Mouse (Mus musculus): ENCODE data around the gene Ylpm1. TPM values are rescaled to one million over a fixed set of nuclear protein-coding genes. Genes with fewer than 3 reads are reported as not detected.

The Ylpm1 gene
- polyA plus RNA-seq, 1 experiment from 2014 or later = 45.0 TPM

DNA sequence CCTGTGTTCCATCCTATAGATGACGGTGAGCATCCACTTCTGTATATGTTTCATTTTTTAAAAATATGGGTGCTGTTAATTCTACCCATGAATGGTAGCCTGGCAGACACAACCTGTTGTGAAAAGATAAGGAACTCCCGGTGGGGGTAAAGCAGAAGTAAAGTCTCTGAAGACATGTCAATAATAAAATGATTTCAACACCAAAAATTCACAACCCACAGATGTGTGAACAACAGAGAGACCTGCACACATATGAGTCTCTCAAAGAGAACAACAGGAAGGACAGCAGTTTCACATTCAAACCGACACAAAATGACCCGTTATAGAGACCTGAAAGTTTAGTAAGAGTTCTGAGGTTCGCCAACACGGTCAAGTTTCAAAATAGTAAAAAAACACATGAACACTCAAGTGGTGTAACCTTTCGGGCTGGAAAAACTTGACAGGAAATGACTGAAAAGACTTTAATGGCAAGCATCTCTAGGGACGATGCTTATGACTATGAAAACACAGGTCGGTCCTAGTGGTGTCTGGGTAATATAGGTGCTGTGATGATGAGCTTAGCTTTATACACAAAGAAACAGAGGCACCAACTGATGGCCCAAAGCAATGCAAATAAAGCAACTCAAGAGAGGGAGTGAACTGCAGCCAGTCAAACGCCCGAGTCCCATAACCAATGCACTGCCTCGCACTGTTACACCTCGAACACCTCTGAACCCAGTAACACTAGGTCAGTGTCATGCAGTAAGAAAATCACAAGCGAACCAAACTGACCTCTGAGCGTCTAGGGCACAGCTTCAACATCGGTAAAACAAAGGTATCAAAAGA lies 27.1 kb upstream of the Ylpm1 start:
- 86% methylated on average over 16 of the region's 16 CpGs for WGBS
- ATAC-seq (ENCODE audit: low FRiP score) = no peak
- H3K27me3 ChIP-seq (ENCODE audit: control insufficient read depth, insufficient read depth, low read length) = no peaks in the 10 kb centered on the region
- peaks cover 24% of the 10 kb centered on the region for H3K36me3 ChIP-seq (replicated peaks; ENCODE audit: control insufficient read depth, insufficient read depth)
- no peaks in the 10 kb centered on the region for H3K9me3 ChIP-seq (ENCODE audit: control insufficient read depth, low read length)
- H3K27ac ChIP-seq = no peak overlapping the region
- DNase-seq (ENCODE audit: low spot score) = no peak
- 0 out of 2 replicates have a peak overlapping the region, but pooled peaks have one; percentile 92 for H3K9ac ChIP-seq
- peak overlapping the region; percentile 77 for H3K4me2 ChIP-seq (replicated peaks)
- peak overlapping the region; percentile 97; the same call in 1 of the 2 replicates for H3K4me3 ChIP-seq (replicated peaks; ENCODE audit: low read length)
- H3K4me1 ChIP-seq (replicated peaks; ENCODE audit: control insufficient read depth, insufficient read depth, low read length) = peaks cover 11% of the 10 kb centered on the region

DNA sequence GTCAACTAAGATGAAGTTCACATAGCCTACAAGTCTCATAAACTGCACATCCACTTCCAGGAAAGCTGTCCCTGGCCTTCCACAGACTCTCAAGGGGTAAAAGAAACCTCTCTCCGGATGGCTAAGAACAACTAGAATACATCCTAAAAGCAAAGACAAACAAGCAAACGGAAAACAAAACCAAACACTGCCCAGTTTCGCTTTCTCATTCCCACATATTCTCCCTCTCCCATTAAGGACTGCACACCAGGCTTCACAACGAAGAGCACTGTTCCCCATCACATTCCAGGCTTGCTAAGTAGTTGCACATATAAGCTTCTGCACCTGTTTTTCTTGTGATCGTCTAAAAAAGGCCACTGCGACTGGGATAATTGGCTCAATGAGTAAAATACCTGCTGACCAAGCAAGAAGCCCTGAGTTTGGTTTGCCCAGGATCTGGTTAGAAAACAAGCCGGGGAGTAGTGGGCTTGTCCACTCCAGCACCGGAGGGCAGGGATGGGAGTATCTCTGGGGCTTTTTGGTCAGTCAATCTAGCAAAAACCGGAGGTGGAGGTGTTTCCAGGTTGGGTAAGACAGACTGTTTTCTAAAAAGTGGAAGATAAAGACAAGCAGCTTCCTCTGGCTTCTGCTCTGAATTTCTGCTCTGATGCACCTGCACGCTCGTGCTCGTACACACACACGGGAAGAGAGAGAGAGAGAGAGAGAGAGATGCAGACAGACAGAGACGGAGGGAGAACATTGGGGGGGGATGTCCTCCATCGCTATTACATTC lies 26.3 kb upstream of the Ylpm1 start:
- DNase-seq (ENCODE audit: low spot score) = no peak
- H3K36me3 ChIP-seq (replicated peaks; ENCODE audit: control insufficient read depth, insufficient read depth) = peaks cover 26% of the 10 kb centered on the region
- peak overlapping the region; percentile 92 for H3K9ac ChIP-seq
- peak overlapping the region; percentile 97 for H3K4me3 ChIP-seq (replicated peaks; ENCODE audit: low read length)
- H3K4me1 ChIP-seq (replicated peaks; ENCODE audit: control insufficient read depth, insufficient read depth, low read length) = peaks cover 11% of the 10 kb centered on the region
- peak overlapping the region; percentile 77 for H3K4me2 ChIP-seq (replicated peaks)
- 31% methylated on average over 15 of the region's 15 CpGs for WGBS
- no peak for ATAC-seq (ENCODE audit: low FRiP score)
- H3K27ac ChIP-seq = no peak overlapping the region
- no peaks in the 10 kb centered on the region for H3K9me3 ChIP-seq (ENCODE audit: control insufficient read depth, low read length)
- no peaks in the 10 kb centered on the region for H3K27me3 ChIP-seq (ENCODE audit: control insufficient read depth, insufficient read depth, low read length)

DNA sequence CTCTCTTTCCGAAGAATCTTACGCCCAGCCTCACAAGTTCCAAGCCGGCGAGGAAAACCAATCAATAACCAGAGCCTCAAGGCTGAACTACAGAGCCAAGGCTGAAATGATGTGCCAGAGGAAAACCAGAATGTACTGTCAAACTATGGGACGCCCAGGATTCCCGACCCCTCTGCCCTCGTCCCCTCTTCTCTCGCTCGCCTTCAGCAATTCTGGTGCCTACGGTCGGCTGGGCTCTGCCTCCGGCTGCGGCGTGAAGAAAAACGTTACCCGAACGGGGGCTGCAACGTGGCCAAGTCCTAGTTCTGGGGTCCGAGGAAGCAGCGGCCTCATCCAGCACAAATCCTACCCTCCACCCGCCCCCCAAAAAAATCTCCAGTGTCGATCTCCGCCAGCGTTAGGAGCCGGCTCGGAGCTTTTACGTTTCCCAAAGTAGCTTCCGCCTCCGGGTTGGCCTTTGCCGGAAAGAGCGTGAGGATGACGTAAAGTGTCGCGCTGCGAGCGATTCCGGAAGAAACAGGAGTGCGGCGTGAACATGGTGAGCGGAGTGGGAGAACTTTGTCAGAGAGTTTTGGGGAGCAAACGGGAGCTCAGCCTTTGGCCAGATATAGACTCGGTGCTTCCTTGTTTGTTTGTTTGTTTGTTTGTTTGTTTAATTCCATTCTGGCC lies 25.6 kb upstream of the Ylpm1 start, which contains the start of the genes Fcf1 and Arel1:
TSS of gene Fcf1 (plus strand) at position 470 of the 669 bp plus-strand sequence.
TSS of gene Arel1 (minus strand) at position 473 of the 669 bp plus-strand sequence.
- H3K4me3 ChIP-seq (replicated peaks; ENCODE audit: low read length) = peak within 1 kb of the TSS; percentile 97
- peak; percentile 94 for DNase-seq (ENCODE audit: low spot score)
- under 1% methylated on average over 42 of the region's 42 CpGs for WGBS
- no peaks in the 10 kb centered on the region for H3K9me3 ChIP-seq (ENCODE audit: control insufficient read depth, low read length)
- peaks cover 11% of the 10 kb centered on the region for H3K4me1 ChIP-seq (replicated peaks; ENCODE audit: control insufficient read depth, insufficient read depth, low read length)
- H3K9ac ChIP-seq = peak within 1 kb of the TSS; percentile 92
- peaks cover 29% of the 10 kb centered on the region for H3K36me3 ChIP-seq (replicated peaks; ENCODE audit: control insufficient read depth, insufficient read depth)
- H3K27ac ChIP-seq = peak within 1 kb of the TSS; percentile 71
- peak within 1 kb of the TSS; percentile 77 for H3K4me2 ChIP-seq (replicated peaks)
- H3K27me3 ChIP-seq (ENCODE audit: control insufficient read depth, insufficient read depth, low read length) = no peaks in the 10 kb centered on the region
- peak; percentile 86 for ATAC-seq (ENCODE audit: low FRiP score)

DNA sequence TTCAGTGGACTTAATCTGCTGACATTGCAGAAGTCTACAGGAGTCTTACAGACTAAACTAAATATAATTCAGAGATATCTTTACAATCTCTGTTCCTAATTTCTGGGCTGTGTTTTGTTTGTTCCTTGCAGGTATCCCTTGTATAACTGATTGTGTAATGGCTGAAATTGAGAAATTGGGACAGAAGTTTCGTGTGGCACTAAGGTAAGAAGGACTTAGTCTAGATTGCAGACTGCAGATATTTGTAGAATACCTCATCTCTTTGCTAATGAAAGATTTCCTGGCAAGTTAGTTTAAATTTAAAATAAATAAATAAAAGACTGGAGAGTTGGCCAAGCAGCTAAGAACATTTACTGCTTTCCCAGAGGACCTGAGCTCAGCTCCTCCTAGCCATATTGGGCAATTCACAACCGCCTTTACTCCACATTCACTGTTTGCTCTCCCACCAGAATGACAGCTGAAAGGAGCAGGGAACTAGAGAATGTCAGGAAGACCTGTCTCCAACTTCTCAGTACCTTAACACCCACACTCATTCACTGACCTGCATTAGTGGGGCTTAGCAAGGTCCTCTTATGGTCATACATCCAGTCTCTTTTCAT lies 16.8 kb upstream of the Ylpm1 start:
- no peak for DNase-seq (ENCODE audit: low spot score)
- Histone ChIP-seq H3K9me3 (ENCODE audit: control insufficient read depth, low read length) (no peaks in the 10 kb centered on the region), H3K9ac (no peak overlapping the region), H3K27ac (no peak overlapping the region), H3K27me3 (ENCODE audit: control insufficient read depth, insufficient read depth, low read length) (no peaks in the 10 kb centered on the region), H3K4me1 (replicated peaks; ENCODE audit: control insufficient read depth, insufficient read depth, low read length) (no peaks in the 10 kb centered on the region), H3K36me3 (replicated peaks; ENCODE audit: control insufficient read depth, insufficient read depth) (peaks cover 97% of the 10 kb centered on the region), H3K4me3 (replicated peaks; ENCODE audit: low read length) (no peak overlapping the region), H3K4me2 (replicated peaks) (no peak overlapping the region)
- WGBS = 90% methylated on average over 2 of the region's 2 CpGs
- ATAC-seq (ENCODE audit: low FRiP score) = no peak

DNA sequence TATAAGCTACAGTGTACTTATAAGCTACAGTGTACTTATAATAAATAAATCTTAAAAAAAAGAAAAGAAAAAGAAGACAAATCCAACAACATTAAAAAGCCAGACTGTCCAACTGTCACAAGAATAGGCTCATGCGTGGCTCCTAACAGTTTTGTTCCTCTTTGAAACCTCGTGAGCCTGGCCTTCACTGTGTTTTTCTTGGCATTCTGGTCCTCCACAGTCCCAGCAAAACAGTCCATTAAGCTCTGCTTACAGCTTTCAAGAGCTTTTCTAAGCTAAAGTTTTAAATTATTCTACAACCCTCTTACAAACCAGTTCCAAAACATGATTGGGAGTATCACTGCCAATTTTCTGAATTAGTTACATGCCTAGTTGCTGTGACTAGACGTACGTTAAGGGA lies 6.7 kb upstream of the Ylpm1 start:
- H3K9me3 ChIP-seq (ENCODE audit: control insufficient read depth, low read length) = no peaks in the 10 kb centered on the region
- H3K27me3 ChIP-seq (ENCODE audit: control insufficient read depth, insufficient read depth, low read length) = no peaks in the 10 kb centered on the region
- H3K27ac ChIP-seq = no peak overlapping the region
- H3K9ac ChIP-seq = no peak overlapping the region
- DNase-seq (ENCODE audit: low spot score) (no peak), ATAC-seq (ENCODE audit: low FRiP score) (no peak)
- no peak overlapping the region for H3K4me3 ChIP-seq (replicated peaks; ENCODE audit: low read length)
- WGBS = 84% methylated on average over 4 of the region's 4 CpGs
- H3K4me1 ChIP-seq (replicated peaks; ENCODE audit: control insufficient read depth, insufficient read depth, low read length) = no peaks in the 10 kb centered on the region
- H3K4me2 ChIP-seq (replicated peaks) = no peak overlapping the region
- peaks cover 8% of the 10 kb centered on the region for H3K36me3 ChIP-seq (replicated peaks; ENCODE audit: control insufficient read depth, insufficient read depth)

DNA sequence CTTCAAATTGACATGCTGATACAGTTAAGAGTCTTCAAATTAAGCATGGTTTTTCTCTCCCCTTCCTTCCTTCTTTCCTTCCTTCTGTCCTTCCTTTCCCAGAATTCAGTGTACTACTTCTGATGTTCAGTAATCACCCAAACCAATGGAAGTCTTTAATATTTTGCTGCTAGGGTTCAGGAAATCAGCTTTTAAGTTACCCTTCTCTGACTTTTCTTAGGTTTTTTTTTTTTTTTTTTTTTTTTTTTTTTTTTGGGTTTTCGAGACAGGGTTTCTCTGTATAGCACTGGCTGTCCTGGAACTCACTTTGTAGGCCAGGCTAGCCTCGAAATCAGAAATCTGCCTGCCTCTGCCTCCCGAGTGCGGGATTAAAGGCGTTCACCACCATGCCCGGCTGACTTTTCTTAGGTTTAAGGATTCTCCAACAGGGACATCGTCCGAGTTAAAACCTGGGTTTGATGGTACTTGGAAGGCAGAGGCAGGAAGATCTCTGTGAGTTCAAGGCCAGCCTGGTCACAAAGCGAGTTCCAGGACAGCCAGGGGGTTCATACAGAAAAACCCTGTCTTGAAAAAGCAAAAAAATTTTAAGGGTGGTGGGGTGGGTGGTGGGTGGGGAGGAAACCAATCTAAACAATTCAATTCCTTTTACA lies 884 bp upstream of the Ylpm1 start:
- Histone ChIP-seq H3K36me3 (replicated peaks; ENCODE audit: control insufficient read depth, insufficient read depth) (no peaks in the 10 kb centered on the region), H3K4me3 (replicated peaks; ENCODE audit: low read length) (peak overlapping the region; percentile 89), H3K9me3 (ENCODE audit: control insufficient read depth, low read length) (no peaks in the 10 kb centered on the region), H3K9ac (peak overlapping the region; percentile 44; the same call in 1 of the 2 replicates), H3K27ac (no peak overlapping the region; the same call in 1 of the 2 replicates), H3K27me3 (ENCODE audit: control insufficient read depth, insufficient read depth, low read length) (no peaks in the 10 kb centered on the region), H3K4me1 (replicated peaks; ENCODE audit: control insufficient read depth, insufficient read depth, low read length) (peaks cover 28% of the 10 kb centered on the region), H3K4me2 (replicated peaks) (peak overlapping the region; percentile 40)
- DNase-seq (ENCODE audit: low spot score) (no peak), ATAC-seq (ENCODE audit: low FRiP score) (no peak)
- WGBS = 94% methylated on average over 8 of the region's 9 CpGs

DNA sequence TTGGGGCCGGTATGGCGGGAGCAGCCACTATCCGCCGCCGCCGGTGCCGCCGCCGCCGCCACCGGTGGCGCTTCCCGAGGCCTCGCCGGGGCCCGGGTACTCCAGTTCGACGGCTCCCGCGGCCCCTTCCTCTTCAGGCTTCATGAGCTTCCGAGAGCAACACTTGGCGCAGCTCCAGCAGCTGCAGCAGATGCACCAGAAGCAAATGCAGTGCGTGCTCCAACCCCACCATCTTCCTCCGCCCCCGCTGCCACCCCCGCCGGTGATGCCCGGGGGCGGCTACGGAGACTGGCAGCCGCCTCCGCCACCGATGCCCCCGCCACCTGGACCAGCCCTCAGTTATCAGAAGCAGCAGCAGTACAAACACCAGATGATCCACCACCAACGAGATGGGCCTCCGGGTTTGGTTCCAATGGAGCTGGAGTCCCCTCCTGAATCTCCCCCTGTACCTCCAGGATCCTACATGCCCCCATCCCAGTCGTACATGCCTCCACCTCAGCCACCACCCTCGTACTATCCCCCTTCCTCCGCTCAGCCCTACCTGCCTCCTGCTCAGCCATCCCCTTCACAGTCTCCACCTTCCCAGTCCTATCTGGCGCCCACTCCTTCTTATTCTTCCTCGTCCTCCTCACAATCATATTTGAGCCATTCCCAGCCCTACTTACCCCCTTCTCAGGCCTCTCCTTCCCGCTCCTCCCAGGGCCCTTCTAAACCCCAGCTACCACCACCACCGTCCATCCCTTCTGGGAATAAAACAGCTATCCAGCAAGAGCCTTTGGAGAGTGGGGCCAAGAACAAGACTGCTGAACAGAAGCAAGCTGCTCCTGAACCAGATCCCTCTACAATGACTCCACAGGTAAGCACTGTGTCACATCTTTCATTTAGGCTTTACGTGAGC lies 629 bp downstream of the Ylpm1 start:
- DNase-seq (ENCODE audit: low spot score) (peak; percentile 29), ATAC-seq (ENCODE audit: low FRiP score) (peak; percentile 63; the same call in 1 of the 2 replicates)
- H3K9ac ChIP-seq = peak overlapping the region; percentile 95
- no peaks in the 10 kb centered on the region for H3K27me3 ChIP-seq (ENCODE audit: control insufficient read depth, insufficient read depth, low read length)
- no peaks in the 10 kb centered on the region for H3K36me3 ChIP-seq (replicated peaks; ENCODE audit: control insufficient read depth, insufficient read depth)
- H3K4me1 ChIP-seq (replicated peaks; ENCODE audit: control insufficient read depth, insufficient read depth, low read length) = peaks cover 31% of the 10 kb centered on the region
- H3K27ac ChIP-seq = peak overlapping the region; percentile 89
- H3K9me3 ChIP-seq (ENCODE audit: control insufficient read depth, low read length) = no peaks in the 10 kb centered on the region
- H3K4me3 ChIP-seq (replicated peaks; ENCODE audit: low read length) = peak overlapping the region; percentile 89
- under 1% methylated on average over 40 of the region's 44 CpGs for WGBS
- peak overlapping the region; percentile 82 for H3K4me2 ChIP-seq (replicated peaks)

DNA sequence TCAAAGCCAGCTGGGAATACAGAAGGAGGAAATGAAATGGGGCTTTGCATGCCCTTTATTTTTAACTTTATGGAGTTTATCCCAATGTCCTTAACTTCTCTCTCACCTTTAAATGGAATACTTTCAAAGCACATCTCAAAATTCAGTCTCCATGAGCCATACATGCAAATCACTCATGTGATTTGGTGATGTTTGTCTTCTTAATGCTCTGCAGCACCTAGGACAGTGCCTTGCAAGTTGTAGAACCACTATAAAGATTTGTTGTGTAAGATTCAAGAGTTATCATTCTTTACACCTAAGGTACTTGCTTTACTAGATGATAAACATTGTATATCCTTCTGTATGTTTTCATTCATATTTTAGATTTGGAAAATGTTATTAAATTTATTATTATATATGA lies 2.9 kb downstream of the Ylpm1 start:
- ATAC-seq (ENCODE audit: low FRiP score) = no peak
- no peak for DNase-seq (ENCODE audit: low spot score)
- Histone ChIP-seq H3K4me2 (replicated peaks) (peak overlapping the region; percentile 82), H3K4me1 (replicated peaks; ENCODE audit: control insufficient read depth, insufficient read depth, low read length) (peaks cover 31% of the 10 kb centered on the region), H3K9me3 (ENCODE audit: control insufficient read depth, low read length) (no peaks in the 10 kb centered on the region), H3K27me3 (ENCODE audit: control insufficient read depth, insufficient read depth, low read length) (no peaks in the 10 kb centered on the region), H3K9ac (no peak overlapping the region), H3K4me3 (replicated peaks; ENCODE audit: low read length) (peak overlapping the region; percentile 89; the same call in 1 of the 2 replicates), H3K36me3 (replicated peaks; ENCODE audit: control insufficient read depth, insufficient read depth) (no peaks in the 10 kb centered on the region), H3K27ac (no peak overlapping the region)

All from hindbrain, embryonic 14.5 days (tissue).